Mouse (Mus musculus) frontal cortex, postnatal 10 days (tissue): ENCODE data around the gene Hoxa13.

Source experiments
- DNase-seq, 2 experiments: peaks; one replicate each; pipeline ENCODE4 v3.0.0; 2022; ENCODE audit warnings: low spot score in 2 of 2, mixed read lengths in 1 of 2

Gene Hoxa13

DNA sequence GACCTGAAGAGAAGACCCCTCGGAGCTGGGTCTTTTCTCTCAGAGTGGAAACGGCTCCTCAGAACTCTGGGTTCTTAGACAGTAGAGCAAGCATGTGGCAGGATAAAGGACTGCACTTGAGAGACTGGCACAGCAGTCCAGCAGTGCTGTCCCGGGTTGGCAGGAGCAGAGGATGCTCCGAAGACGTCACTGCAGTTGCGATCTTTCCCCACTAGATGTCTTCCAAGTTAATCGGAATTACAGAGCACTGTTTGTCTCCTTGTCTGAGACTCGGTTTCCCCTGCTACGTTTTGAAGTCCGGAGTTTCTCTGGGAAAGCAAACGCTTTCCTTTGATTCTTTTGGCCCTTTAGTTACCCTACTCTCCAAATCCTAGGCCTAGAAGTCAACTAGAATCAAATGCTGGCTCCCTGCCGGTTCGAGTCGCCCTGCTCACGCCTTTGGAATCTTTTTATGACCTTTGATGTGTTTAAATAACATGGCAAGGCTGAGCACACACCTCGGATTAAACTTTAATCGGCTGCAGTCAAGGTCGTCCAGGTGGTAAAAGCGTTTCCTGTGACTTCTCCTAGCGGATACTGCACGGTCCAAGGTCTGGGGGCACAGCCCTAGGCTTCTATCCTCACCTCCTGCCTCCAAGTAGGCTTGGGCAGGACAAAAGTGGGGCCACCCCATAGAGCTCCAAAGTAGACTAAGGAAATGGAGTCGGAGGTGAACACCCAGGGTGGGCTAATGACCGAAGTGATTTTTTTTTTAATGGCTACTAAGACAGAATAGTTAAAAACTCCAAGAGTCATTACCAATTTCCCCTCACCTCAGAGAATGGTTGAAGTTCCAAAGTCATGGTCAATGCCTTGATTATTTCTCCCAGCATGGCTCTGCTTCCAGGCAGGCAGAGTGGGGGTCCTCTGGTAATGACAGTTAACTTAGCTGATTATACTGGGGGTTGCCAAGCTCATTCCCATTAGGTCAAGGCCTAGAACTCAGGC is 10.1 kb upstream of the Hoxa13 start:
- DNase-seq = peak in 1 of 2 experiments; percentile 46

DNA sequence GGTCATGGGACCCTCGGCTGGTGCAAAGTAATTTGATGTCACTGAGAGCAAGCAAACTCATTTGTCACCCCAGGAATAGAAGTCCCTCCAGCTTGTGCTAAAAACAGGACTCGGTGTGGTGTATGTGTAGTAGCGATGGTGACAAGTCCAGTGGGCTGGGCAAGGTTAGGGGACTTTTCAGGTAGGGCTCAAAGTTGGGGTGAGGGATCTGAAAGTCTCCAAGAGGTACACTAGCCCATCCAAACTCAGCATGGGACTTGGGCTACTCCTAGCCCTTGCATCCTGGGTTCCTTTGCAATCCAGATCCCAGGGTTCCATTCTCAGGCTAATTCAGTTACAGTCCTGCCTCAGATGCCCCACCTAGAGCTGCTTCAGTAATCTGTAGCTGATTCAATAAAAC is 8.1 kb upstream of the Hoxa13 start:
- no peak for DNase-seq

DNA sequence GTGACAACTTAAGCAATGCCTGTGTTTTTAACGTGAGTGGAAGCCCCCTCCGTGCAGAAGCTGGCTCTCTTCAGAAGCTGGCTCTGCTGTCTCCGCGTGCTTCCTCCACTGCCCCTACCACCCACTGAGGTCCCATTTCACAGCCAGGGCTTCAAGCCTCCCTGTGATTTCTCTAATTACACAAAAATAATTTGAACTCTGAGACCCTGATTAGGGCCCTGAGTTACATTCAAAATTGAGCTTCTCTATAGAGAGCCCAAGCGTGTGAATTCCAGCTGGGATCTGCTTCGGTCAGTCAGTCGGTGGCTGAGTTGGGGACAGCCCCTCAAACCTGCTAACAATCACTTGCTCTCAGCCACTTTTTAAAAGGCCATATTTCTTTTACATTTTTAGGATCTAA is 7.7 kb upstream of the Hoxa13 start:
- no peak for DNase-seq

DNA sequence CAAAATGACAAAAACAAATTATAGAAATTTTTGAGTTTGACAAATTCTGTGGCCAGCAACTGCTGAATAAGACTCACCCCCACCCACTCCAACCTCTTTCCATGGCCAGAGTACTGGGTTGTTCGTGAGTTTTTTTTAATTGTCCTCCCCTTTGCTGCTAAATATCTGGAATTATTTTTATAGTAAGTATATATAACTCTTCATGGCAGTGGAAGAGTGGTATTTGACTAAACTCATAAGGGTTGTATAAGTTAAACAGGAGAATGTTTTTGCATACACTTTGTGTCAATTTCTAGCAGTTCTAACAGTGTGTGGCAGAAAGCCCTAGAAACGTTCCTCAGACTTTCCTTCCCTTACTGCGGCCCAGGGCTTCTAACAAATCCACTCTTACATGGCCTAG is 7.0 kb upstream of the Hoxa13 start:
- DNase-seq = no peak

DNA sequence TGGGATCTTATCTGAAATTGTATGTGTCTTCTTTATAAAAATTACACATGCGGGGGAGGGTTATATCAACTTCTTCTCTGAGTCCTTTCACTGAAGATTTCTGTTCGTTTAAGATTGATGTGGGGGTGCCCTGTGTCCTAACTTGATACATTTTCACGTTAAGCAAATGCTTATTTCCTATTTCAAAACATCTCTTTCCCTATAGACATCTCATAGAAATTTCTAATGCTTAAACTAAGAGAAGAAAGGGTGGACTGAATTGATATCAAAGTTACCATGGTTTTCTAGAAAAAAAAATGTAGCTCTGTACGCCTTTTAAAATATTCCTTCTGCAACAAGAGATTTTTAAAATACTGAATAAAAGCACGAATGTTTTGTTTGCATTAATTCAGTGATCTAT is 6.5 kb upstream of the Hoxa13 start:
- no peak for DNase-seq

DNA sequence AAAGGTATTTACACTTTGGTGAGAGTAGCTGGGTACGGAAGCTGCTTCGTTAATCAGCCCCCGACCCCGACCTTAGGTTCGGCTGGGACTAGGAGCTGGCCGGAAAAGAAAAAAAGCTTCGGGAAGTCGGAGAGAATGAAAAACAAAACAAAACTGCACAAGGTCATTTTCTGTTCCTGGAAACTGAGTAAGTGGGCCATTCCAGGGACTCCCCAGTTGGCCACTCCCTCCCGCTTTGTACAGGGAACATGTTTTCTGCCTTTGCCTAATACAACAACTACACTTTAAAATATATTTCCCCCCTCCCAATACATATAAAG is 5.9 kb upstream of the Hoxa13 start:
- no peak for DNase-seq

DNA sequence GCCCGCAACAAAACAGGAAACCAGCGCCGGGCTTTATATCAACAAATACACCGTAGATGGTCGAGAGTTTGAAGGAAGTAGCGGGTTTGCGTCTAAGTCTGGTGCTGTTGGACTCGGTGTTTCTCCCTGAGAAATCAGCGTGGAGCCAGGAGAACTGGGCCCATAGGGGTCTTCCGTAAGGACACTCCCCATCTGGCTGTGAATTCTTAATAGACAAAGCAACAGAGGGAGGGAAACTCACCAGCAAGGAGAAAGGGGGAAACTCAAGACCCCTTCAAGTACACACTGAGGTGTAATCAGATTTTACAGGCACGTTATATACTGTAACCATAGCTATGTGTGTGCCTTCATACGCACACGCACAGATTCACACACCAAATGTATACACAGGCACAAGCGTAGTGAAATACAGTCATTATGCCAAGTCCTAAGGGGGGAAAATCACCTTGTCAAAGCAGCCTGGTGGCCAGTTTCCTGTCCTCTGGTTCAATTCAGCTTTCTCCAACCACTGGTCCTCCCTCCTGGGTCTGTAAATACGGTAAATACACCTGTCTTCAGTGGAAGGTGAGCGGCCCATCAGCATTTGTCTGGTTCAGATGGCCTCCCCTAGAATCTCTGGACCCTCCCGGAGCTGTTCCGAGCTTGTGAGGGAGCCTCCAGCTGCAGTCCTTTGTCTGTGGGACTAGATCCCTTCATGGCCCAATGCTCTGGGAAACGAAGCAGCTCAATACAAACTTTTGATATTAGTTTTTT is 5.4 kb upstream of the Hoxa13 start:
- DNase-seq = no peak

DNA sequence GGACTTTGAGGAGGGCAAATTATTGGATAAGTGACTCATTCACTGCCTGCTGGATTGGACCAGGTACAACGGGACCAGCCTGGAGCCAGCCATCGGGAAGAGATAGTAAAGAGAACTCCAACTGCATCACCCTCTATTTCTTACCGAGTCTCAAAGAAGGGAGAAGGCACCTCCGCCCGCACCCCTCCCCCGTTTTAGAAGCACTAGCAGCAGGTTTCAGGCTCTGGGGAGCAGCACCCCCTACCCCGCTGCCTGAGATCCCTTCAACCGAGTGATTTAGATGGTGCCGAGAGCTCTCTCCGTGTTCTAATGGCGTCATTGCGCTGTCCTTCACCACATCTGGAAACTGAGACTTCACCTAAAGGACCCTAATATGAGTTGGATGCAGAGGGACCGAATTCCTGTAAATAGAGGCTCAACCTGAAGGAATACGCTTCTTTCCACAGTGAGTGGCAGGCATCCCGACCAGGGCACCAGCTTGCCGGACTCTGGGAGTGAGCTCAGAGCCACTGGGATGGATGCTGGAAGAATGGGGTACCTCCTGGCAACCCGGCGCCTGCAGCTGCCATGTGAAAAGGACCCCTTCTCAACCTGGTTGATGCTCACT is 4.7 kb upstream of the Hoxa13 start:
- no peak for DNase-seq

DNA sequence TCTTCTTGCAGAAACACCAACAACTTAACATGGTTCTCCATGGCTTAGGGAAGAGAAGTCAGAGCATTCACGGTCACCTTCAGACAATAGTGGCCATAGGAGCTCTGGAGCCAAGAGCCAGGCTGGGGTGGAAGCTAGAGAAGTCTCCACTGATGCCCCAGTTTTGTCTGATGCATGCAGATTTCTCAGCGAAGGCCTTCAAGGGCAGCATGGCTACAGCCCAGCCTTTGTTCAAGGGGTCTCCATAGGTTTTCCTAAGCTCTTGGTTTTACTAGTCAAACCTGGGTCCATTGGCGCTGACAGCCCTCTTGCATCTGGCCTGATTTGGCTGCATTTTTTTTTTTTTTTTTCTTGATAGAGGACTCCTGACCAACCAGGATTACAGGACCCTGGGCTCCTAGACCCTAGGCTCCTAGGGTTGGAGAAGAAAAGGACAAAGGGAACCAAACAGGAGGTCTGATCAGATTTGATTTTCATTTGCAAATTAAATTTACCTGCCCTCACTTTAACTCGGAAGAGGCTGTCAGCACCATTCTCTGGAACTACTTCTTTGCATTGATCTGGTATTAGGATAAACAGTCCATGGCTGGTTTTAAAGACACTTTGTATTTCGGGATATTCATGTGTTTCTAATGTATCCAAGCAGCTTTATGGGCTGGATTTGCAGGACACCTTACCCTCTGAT is 3.6 kb upstream of the Hoxa13 start:
- DNase-seq = no peak

DNA sequence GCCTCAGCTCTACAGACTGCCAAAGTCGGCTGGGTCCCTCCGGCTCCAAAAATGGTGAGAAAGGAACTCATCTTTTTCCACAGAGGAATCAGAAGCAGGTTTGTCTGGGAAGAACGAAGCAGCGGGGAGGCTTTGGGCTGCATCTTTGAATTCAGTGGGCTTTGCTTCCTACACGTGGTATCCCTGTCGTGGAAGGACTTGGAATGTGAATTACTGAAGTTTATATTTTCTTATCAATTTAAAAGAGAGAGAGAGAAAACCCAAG is 2.6 kb upstream of the Hoxa13 start:
- DNase-seq = no peak

DNA sequence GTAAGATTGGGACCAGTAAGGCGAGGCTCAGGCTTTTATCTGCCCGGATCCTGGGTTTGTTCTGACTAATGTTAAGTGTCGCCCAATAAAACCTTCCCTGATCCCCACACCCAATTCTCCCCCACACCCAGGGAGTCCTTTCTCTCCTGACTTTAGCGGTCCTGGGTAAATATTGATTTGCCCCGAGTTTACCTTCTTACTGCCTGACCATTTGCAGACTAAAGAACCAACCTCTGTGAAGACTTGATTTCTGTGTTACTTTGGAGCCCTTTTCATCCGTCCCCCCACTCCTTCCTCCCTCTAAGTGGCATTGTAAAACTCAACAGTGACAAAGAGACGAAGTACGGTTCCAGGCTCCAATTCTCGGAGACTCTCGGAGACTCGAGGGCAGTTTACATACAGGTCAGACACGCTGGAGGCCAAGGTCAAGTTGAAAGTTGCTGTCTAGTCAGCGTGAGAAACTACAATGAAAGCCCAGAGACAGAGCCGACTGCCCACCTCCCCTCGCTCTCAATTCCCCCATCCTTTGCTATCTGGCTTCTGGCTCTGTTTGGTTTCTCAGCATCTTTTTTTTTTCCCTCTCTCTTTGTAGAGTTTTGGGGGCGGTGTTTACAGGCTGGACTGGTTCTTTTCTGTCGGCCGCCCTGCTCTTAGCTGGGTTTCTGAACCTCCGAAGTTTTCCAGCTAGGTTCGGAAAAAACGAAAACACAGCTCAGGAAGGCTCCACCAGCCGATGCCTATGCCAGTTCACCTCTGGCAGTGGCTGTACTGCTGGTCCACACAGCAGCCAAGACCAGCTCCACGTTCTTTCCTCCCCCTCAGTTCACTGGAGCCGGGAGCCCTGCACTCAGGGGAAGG is 2.0 kb upstream of the Hoxa13 start:
- no peak for DNase-seq

DNA sequence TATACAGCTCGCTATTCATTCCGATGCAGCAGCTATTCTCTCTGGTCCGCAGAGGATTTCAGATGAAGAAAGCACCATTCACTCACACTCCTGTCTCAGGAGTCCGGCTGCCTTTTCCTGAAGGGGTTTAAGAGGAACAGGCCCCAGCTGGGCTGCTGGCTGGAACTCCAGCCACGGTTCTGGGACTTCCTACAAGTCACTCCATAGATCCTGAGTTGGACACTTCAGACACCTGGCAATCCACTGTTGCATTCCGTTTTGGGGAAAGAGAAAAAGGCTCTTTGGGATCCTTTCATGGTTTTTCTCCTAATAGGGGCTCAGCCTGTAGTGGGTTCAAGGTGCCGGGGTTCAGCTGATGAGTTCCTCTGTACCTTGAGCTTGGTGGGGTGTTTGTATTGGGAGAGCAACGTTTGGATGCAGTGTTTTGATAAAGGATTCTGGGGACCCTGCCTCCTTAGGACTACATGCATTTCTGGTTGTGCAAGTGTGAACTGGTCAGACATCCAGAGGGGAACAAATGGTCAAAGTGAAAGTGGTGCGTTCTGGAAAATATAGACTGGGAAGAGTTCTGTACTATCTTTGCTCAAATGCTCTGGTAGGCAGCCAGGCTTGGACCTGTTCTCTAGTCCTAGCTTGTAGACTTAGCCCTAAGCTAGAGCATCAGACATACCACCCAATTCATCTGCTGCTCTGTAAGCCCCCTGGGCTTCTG is 1.2 kb upstream of the Hoxa13 start:
- DNase-seq = no peak

DNA sequence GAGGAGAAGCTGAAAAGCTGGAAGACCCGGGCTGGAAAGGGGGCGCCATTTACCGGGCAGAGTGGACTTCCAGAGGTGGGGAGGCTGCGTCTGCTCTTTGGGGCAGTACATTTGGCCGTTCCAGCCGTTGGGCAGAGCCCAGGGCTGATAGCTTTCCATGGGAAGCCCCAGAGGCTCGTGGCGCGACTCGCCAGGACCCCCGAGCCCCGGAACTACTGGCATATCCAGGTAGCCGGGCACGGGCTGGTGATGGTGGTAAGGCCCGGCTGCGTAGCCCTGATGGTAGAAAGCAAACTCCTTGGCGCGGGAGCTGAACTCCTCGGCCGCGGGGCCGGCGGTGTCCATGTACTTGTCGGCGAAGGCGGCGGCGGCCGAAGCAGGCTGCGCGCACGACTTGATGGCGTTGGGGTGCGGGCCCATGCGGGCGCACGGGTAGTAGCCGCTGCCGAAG is 844 bp downstream of the Hoxa13 start:
- no peak for DNase-seq

DNA sequence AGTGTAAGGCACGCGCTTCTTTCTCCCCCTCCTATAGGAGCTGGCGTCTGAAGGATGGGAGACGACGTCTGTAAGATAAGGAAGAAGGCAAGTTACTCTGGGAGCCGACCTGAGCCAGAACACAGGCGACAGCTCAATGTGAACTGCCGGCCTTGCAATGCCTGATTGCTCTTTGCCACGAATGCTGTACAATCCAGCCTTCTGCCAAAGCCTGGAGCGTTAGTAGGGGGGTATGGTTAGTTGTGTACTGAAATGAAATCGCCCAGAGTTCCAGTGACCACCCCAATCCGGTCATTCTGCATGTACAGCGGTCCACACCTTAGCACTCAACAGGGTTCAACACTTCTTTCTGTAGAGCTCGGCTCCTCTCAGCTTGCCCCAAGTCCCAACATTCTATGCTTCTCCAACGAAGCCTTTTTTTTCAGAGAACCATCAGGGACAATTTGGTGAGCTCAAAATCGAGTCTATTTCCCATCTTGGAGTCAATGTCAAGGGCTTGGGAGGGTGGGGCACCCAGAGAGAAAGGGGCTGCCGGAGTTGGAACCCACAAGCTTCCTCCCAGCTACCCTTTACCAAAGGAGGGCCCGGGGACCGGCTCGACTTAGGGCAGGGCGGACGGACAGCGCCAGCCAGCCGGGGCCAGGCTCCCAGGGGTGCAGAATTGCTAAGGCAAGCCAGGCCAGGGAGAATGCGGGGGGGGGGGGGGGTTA is 1.4 kb downstream of the Hoxa13 start:
- DNase-seq = no peak

DNA sequence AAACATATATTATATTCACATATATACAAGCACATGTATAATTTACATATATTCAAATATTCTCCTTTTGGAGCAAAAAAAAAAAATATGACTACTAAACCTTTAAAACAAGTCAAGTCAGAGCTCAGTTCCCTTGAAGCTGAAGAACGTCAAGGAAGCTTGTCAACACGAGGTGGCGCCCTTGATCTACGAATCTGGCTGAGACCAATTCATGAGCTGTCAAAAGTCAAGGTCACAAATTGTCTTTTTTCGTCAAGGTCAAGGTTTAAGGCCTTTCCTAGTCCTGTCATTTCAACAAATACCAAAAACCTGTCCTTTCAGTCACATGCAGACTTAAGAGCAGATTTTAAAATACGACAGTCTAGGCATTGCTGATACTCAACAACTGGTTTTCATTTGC is 3.7 kb downstream of the Hoxa13 start:
- DNase-seq = peak in 1 of 2 experiments; percentile 57

DNA sequence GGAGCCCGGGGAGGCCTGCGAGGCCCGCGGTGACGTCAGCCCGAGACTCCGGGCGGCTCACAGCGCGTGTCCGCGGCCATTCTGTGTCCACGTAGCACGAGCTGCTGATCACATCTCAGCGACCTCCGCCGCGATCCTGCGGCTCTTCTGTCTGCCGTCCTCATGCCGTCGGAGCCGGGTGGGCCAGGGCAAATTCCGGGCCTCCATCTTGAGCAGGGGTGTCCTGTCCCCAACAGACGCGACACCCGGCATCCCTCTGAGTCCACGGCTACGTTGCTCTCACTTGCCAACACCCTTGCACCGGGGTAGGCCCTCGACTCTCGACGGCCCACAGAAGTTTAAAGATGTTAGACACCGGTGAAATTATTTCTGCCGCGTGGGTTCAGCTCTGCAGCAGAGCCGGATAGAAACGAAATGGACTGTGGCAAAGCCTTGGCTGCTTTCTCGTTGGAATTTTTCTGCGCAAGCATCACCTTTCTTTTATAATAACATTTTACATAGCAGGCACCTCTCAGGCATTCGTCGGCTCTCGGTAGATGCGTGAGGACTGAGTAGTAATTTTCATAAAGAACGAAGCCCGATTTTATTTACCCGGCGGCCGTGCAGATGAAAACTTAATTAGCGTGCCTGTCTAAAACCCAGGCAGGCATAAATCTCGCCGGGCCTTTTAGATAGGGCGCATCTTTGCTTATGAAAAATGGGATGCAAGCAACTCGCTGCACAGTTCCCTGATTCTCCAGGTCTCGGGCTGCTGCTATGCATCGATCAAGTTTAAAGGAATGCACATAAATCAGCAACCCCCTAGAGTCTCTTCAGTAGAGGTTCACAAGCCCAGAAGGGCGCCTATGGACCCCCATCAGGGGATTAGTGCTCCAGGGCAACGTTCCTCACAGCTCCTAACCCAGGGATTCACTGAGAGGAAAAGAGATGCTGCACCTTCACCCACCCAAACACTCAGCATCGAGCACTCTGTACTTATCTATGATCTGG is 6.9 kb downstream of the Hoxa13 start:
- no peak for DNase-seq

DNA sequence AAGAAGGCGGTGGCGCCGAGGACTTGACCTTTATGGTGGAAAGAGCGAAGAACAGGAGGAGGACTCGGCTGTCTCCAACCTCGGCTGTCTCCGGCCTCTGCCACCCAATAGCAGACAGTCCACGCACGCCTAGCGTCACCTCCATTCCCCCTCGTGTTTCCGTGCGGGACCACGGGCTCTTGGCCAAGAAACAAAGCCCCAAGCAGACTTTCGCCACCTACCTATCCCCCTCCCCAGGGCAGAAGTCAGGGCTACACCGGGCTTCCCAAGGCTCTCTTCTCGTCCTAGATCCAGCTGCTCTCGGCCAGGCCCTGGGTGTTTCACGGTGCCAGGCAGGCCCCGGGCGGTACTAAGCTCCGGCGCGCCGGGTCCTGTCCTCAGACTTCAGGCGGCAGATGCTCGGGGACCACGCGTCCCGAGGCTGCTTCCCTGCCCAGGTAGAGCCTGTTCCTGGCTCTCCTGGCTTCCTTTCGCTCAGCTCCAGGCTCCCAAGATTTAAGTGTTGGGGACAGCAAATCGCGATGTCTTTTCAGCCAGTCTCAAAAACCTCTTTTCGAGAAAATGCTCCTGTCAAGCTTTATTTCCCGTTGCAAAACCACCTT is 7.8 kb downstream of the Hoxa13 start:
- DNase-seq = no peak

DNA sequence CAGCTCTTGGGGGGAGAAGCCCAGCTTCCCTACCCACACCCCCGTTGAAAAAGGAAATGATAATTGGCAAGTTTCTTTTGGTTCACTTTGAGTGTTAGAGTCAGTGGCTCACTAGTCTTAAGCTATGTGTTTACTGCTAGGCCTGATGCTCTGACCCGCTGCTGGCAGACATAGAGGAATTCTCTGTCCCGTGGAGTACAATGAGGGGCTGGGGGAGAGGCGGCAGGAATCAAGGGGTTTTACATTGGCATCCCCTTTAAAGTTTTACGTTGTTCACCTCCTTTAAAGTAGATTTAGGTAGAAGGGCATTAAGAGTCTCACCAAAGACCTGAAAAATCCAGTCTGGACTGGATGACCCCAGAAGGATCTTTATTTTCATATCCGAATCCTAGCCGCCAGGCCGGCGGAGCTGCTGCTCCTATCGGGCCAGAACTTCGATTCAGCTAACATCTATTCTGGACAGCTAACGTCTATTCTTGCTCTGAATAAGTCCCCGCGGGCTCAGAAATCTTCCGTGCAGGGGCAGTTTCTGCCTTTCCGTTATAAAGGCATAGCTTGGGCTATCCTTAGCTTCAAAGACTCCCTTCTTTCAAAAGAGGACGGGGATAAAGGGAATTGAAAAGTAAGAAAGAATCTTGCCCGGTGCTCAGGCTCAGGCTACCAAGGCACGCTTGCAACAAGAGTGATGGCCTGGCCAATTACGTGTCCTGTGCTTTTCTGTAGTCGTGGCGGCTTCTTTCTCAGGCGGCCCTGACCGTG is 8.5 kb downstream of the Hoxa13 start:
- no peak for DNase-seq
